Mouse (Mus musculus) intestine, embryonic 15.5 days (tissue): ENCODE measurements around the gene Cfap299. TPM values are rescaled to one million over a fixed set of nuclear protein-coding genes. Genes with fewer than 3 reads are reported as not detected.

Source experiments
- ATAC-seq: fragments of 200-750 bp; cut with Nextera tagmentation; 2 replicates; pipeline ENCODE4 v1.8.0; 2017; ENCODE audit warnings: moderate TSS enrichment, moderate library complexity
- H3K27ac ChIP-seq: fragments of 300-500 bp; sonication (generic); 2 replicates; pipeline ENCODE4 v1.5.1; 2015; ENCODE audit warnings: mild to moderate bottlenecking, inconsistent platforms
- H3K27me3 ChIP-seq: fragments of 300-500 bp; sonication (generic); replicated peaks from 2 replicates; pipeline ENCODE4 v1.6.1; 2015; ENCODE audit warnings: inconsistent platforms
- H3K36me3 ChIP-seq: fragments of 300-500 bp; sonication (generic); 2 replicates; pipeline ENCODE4 v1.6.1; 2015; ENCODE audit warnings: inconsistent platforms
- H3K4me1 ChIP-seq: fragments of 300-500 bp; sonication (generic); replicated peaks from 2 replicates; pipeline ENCODE4 v1.6.1; 2015; ENCODE audit warnings: inconsistent platforms
- H3K4me2 ChIP-seq: fragments of 300-500 bp; sonication (generic); replicated peaks from 2 replicates; pipeline ENCODE4 v1.6.1; 2015; ENCODE audit warnings: mild to moderate bottlenecking, inconsistent platforms
- H3K4me3 ChIP-seq: fragments of 300-500 bp; sonication (generic); replicated peaks from 2 replicates; pipeline ENCODE4 v1.5.1; 2015; ENCODE audit warnings: inconsistent platforms
- H3K9ac ChIP-seq: fragments of 300-500 bp; sonication (generic); 2 replicates; pipeline ENCODE4 v1.6.1; 2015; ENCODE audit warnings: inconsistent platforms
- H3K9me3 ChIP-seq: fragments of 300-500 bp; sonication (generic); 2 replicates; pipeline ENCODE4 v1.6.1; 2016; ENCODE audit warnings: inconsistent platforms
- whole genome bisulfite sequencing: fragments of 180-500 bp; shearing (Covaris S2); methylation state at CpG from one replicate; pipeline ENCODE4 v1.1.7; 2015; 5-methylcytosine and 5-hydroxymethylcytosine counted together
- polyA plus RNA-seq: library from polyadenylated mRNA; unstranded; fragments of >200 nt; fragmentation: Nextera tagmentation; extraction: Ambion mirVana; gene quantifications from 2 replicates; pipeline ENCODE4 v1.2.1, GENCODE M21; 2015

The Cfap299 gene
- polyA plus RNA-seq, 1 experiment from 2014 or later = 0.46 TPM

DNA sequence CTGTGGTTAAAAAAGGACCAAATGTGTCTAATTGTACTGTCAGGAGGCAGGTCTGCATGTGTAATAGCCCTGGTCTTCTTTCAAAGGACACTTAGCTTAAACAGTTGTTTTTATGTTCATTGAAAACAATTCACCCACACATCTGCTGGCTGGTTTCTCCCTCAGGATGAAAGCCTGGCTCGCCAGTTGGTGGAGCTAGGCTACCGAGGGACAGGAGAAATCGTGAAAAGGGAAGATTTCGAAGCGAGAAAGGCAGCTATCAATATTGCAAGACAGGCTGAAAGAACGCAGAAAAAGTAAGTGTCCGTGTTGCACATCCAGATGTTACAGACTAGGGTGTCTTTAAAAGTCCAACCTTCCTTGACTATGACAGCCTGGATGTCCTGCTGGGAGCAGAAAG is 17.0 kb downstream of the Cfap299 start:
- Histone ChIP-seq H3K9ac (no peak overlapping the region), H3K27ac (no peak overlapping the region), H3K4me2 (no peak overlapping the region), H3K9me3 (no peaks in the 10 kb centered on the region), H3K4me3 (no peak overlapping the region), H3K4me1 (no peaks in the 10 kb centered on the region), H3K36me3 (no peaks in the 10 kb centered on the region), H3K27me3 (no peaks in the 10 kb centered on the region)
- 66% methylated on average over 7 of the region's 7 CpGs for WGBS
- ATAC-seq = no peak

DNA sequence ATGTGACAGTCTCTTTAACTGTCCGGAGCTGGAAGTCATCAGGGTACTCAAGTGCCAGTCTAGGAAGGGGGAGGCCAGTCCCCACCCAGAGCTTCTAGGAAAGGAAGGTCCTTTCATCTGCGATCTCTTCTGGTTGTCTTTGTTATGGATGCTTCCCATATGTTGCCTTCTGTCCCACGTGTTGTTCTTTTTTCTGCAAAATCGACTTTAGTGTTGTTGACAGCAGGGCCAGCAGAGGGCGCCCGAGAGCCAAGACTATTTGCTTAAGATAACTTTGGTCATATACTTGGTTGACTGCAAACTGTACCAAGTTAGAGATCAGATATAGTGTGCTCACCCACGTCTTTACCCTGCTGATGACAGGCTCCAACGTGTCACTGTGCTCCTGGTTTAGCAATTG is 19.5 kb downstream of the Cfap299 start:
- Histone ChIP-seq H3K4me3 (no peak overlapping the region), H3K36me3 (no peaks in the 10 kb centered on the region), H3K9ac (no peak overlapping the region), H3K4me2 (no peak overlapping the region), H3K4me1 (no peaks in the 10 kb centered on the region), H3K27ac (no peak overlapping the region), H3K9me3 (no peaks in the 10 kb centered on the region), H3K27me3 (no peaks in the 10 kb centered on the region)
- peak; percentile 72 for ATAC-seq
- WGBS = 10% methylated on average over 8 of the region's 8 CpGs

DNA sequence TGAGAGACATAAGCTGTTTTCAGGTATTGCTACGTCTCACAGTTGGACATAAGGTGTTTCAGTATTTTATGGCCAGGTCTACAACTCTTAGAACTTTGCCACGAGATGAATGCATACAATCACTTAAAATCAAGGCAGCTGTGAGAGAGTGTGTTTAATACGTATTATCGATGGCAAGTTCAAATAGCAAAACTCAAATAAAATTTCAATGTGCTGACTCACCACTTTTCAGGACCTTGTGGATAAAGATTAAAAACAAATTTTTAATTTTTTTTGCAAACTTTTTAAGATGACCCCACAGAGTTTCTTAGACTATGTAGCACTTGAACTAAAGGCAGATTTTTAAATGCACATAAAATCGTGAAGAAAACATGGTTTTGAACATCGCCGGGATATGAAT is 30.8 kb downstream of the Cfap299 start:
- 88% methylated on average over 7 of the region's 7 CpGs for WGBS
- Histone ChIP-seq H3K9ac (no peak overlapping the region), H3K4me3 (no peak overlapping the region), H3K27ac (no peak overlapping the region), H3K4me2 (no peak overlapping the region), H3K9me3 (no peaks in the 10 kb centered on the region), H3K27me3 (no peaks in the 10 kb centered on the region), H3K36me3 (no peaks in the 10 kb centered on the region), H3K4me1 (no peaks in the 10 kb centered on the region)
- ATAC-seq = no peak

DNA sequence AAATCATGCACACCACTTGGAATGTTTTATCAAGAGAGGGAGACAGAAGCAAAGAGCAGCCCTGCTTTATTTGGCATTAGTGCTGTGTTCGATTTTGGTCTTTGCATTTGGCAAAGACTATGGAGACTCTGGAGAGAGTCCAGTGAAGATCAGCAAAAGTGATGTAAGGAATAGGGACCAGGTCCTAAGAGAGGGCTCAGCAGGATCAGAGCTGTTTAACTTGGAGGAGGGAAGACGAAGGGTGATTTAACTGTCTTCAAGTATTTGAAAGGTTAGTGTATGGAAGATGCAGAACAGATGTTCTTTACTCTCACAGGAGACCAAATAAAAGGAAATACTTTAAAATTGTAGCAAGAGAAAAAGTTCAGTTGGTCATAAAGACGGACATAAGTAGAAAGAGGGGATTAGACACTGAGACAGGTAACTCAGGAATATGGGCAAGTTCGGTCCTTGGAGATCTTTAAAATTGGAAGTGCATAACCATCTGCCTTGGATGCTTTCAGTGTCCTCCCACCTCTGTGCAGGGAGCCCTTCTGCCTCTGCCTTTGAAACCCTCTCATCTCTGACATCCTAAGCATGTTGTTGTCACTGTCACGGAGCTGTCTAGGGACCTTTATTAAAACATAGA is 31.8 kb downstream of the Cfap299 start:
- 71% methylated on average over 5 of the region's 5 CpGs for WGBS
- Histone ChIP-seq H3K36me3 (no peaks in the 10 kb centered on the region), H3K4me2 (no peak overlapping the region), H3K4me1 (no peaks in the 10 kb centered on the region), H3K9me3 (no peaks in the 10 kb centered on the region), H3K27me3 (no peaks in the 10 kb centered on the region), H3K9ac (no peak overlapping the region), H3K27ac (no peak overlapping the region), H3K4me3 (no peak overlapping the region)
- no peak for ATAC-seq

DNA sequence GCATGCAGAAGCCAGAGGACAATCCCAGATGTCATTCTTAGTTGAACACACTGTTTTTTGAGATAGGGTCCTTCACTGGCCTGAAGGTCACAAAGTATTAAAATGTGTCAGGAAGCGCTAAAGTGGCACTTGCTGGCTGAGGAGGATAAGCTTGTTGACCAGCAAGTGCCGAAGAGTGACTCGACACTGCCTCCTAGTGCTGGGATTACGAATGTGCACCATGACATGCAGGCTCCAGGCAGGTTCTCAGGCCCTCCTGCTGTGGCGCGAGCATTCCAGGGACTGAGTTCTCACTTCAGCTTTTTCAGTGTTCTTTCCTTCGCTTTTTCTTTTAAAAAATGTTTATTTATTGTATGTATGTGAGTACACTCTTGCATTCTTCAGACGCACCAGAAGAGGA is 34.3 kb downstream of the Cfap299 start:
- H3K9ac ChIP-seq = no peak overlapping the region
- no peaks in the 10 kb centered on the region for H3K36me3 ChIP-seq
- no peaks in the 10 kb centered on the region for H3K27me3 ChIP-seq
- no peak for ATAC-seq
- H3K4me2 ChIP-seq = no peak overlapping the region
- H3K9me3 ChIP-seq = no peaks in the 10 kb centered on the region
- no peak overlapping the region for H3K4me3 ChIP-seq
- no peaks in the 10 kb centered on the region for H3K4me1 ChIP-seq
- 62% methylated on average over 8 of the region's 8 CpGs for WGBS
- no peak overlapping the region for H3K27ac ChIP-seq

DNA sequence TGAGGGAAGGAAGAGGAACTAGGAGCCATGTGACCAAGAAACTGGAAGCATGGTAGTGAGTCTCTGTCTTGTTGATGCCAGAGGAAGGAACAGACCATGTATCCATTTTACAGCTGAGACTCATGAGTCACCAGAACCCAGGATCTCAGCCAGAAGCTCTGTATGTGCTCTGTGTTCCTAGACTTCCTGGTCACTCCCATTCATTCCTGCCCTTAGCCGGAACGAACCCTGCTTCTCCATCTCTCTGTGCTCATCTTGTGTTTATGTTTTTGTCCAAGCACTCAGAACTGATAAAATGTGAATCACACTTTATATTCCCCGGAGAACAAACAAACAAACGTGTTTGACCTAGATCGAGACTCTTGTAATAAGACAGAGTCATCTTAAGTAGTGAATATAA is 36.2 kb downstream of the Cfap299 start:
- no peak overlapping the region for H3K4me3 ChIP-seq
- H3K9me3 ChIP-seq = no peaks in the 10 kb centered on the region
- H3K27ac ChIP-seq = no peak overlapping the region
- 63% methylated on average over 5 of the region's 5 CpGs for WGBS
- no peaks in the 10 kb centered on the region for H3K4me1 ChIP-seq
- H3K9ac ChIP-seq = no peak overlapping the region
- H3K36me3 ChIP-seq = no peaks in the 10 kb centered on the region
- no peak overlapping the region for H3K4me2 ChIP-seq
- ATAC-seq = no peak
- H3K27me3 ChIP-seq = no peaks in the 10 kb centered on the region

DNA sequence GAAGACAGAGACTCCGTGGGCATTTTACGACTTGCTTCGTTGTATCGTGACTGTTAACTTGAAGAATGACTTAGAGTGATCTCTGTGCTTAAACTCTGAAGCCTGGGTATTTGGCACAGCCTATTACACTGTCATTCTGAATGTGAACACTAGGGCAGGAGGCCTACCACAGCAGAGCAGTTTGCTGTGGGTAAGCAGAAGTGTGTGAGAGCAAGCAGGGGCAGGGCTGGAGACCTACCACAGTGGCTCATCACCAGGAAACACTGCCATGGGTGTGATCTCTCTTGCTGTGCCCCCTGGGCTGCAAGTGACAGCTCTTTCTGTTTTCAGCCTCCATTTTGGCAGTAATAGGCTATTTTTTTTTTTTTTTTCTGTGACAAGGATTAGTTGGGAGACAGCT is 39.7 kb downstream of the Cfap299 start:
- no peak for ATAC-seq
- WGBS = 30% methylated on average over 4 of the region's 4 CpGs

DNA sequence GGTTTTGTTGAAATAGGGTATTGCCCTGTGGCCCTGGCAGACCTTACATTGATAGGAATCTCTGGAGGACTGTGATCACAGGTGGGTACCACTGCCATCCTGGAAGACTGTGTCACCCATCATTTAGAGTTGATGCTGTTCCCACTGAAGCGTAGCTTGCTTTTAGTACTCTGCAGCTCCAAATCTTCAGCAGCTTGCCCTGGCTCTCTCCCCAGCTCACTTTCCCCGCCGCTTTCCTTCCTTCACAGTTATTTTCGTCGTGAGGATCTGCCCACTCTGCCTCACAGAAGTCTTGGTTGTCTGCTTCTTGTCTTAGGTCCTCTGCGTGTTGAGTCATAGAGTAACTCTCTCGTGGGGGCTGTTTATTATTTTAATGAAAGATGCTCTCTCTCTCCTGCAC is 40.3 kb downstream of the Cfap299 start:
- ATAC-seq = no peak
- Histone ChIP-seq H3K9me3 (no peaks in the 10 kb centered on the region), H3K4me3 (no peak overlapping the region), H3K4me1 (no peaks in the 10 kb centered on the region), H3K36me3 (no peaks in the 10 kb centered on the region), H3K9ac (no peak overlapping the region), H3K4me2 (no peak overlapping the region), H3K27ac (no peak overlapping the region), H3K27me3 (no peaks in the 10 kb centered on the region)
- WGBS = 64% methylated on average over 7 of the region's 7 CpGs

More for the DNA sequence above, 39.7 kb downstream of the Cfap299 start:
- H3K4me3 ChIP-seq = no peak overlapping the region
- H3K4me1 ChIP-seq = no peaks in the 10 kb centered on the region
- no peaks in the 10 kb centered on the region for H3K27me3 ChIP-seq
- H3K27ac ChIP-seq = no peak overlapping the region
- H3K4me2 ChIP-seq = no peak overlapping the region
- H3K9me3 ChIP-seq = no peaks in the 10 kb centered on the region
- H3K36me3 ChIP-seq = no peaks in the 10 kb centered on the region
- no peak overlapping the region for H3K9ac ChIP-seq

DNA sequence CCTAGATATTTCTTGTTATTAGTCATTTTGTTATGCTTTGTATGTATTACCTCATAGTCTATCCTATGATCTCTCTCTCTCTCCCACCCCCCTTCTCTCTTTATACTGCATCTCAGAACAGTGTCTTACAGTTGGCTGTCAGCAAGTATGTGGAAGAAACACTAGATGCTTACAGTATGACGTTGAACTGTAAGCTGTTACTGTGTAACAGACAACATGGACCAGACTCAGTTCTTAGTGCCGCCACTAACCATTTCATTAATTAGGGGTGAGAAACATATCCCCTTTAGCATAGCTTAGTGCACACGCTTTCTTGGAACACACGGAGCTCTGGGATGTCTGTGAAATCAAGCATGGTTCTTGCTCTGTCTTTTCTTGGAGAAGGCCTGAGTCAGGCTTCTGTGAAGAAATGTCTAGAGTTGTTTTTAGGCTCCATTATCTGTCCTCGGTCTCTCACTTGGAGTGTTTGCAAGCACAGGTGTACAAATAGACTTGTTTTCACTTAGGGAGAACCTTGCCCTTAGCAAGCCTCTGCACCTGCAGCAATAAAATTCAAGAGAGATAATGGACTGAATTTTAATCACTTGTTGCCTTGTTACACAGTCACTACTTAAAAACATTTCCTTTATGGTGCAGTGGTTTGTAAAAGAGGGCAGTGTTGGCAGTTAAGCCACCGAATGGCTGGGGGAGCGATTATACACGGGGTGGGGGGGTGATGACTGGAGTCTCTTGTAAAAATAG is 47.1 kb downstream of the Cfap299 start:
- no peaks in the 10 kb centered on the region for H3K9me3 ChIP-seq
- H3K36me3 ChIP-seq = no peaks in the 10 kb centered on the region
- no peak overlapping the region for H3K4me3 ChIP-seq
- H3K27me3 ChIP-seq = no peaks in the 10 kb centered on the region
- WGBS = 63% methylated on average over 8 of the region's 8 CpGs
- no peak overlapping the region for H3K27ac ChIP-seq
- peak; percentile 93 for ATAC-seq
- H3K4me1 ChIP-seq = no peaks in the 10 kb centered on the region
- no peak overlapping the region for H3K4me2 ChIP-seq
- H3K9ac ChIP-seq = no peak overlapping the region

DNA sequence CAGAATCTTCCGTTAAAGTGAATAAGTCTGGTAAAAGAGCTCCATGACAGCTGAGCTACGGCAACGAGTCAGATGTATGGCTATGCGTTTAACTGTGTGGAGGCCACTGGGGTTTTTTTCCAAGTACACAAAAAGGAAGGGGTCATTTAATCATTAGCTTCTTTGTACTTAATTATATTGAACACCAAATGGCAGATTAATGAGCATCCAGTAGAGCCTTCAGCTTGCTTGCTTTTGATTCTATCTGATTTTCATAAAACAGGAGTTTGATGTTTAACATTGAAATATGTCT is 47.6 kb downstream of the Cfap299 start:
- no peak overlapping the region for H3K27ac ChIP-seq
- WGBS = 42% methylated on average over 4 of the region's 4 CpGs
- no peak for ATAC-seq

DNA sequence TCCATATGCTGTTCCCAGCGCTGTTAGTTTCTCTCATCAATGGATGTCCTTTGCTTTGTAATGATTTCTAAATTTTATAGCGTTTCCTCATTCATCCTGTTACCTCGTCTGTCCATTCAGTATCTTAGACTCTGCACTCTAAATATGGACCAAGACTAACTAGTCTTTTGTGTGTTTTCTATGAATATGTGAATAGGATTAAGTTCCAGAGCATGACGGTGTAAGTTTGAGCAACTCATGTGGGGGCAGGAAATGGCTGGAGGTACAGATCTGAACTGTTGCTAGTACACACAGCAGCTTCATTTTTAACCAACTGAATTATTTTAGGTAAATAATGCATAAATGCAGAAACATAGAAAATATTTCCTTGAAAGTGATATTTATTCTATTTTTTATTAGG is 51.3 kb downstream of the Cfap299 start:
- no peaks in the 10 kb centered on the region for H3K27me3 ChIP-seq
- 88% methylated on average over 4 of the region's 4 CpGs for WGBS

More for the DNA sequence above, 47.6 kb downstream of the Cfap299 start:
- Histone ChIP-seq H3K9ac (no peak overlapping the region), H3K4me2 (no peak overlapping the region), H3K27me3 (no peaks in the 10 kb centered on the region), H3K4me1 (no peaks in the 10 kb centered on the region), H3K4me3 (no peak overlapping the region), H3K36me3 (no peaks in the 10 kb centered on the region), H3K9me3 (no peaks in the 10 kb centered on the region)

DNA sequence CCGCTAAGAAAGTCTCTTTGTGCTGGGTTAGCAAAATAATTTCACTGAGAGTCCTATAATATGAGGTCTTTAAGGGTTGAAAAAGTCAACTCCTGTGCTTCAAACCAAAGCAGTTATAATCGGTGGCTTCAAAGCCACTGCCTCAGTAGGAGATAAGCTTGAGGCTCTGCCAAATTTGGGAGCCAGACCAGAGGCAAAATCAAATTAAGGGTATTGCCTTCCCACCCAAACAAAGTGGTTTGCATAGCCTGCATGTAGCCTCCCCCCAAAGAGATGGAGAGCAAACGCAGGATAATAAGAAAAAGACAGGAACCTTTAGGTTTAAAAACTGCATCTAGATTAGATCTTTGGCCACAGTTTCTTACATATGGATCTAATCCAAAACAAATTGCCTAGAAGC is 58.0 kb downstream of the Cfap299 start:
- 68% methylated on average over 3 of the region's 3 CpGs for WGBS
- Histone ChIP-seq H3K4me1 (no peaks in the 10 kb centered on the region), H3K4me2 (no peak overlapping the region), H3K9me3 (no peaks in the 10 kb centered on the region), H3K4me3 (no peak overlapping the region), H3K9ac (no peak overlapping the region), H3K27me3 (no peaks in the 10 kb centered on the region), H3K36me3 (no peaks in the 10 kb centered on the region), H3K27ac (no peak overlapping the region)
- ATAC-seq = no peak

More for the DNA sequence above, 51.3 kb downstream of the Cfap299 start:
- Histone ChIP-seq H3K9me3 (no peaks in the 10 kb centered on the region), H3K9ac (no peak overlapping the region), H3K4me1 (no peaks in the 10 kb centered on the region), H3K4me3 (no peak overlapping the region), H3K4me2 (no peak overlapping the region), H3K27ac (no peak overlapping the region), H3K36me3 (no peaks in the 10 kb centered on the region)
- ATAC-seq = no peak

DNA sequence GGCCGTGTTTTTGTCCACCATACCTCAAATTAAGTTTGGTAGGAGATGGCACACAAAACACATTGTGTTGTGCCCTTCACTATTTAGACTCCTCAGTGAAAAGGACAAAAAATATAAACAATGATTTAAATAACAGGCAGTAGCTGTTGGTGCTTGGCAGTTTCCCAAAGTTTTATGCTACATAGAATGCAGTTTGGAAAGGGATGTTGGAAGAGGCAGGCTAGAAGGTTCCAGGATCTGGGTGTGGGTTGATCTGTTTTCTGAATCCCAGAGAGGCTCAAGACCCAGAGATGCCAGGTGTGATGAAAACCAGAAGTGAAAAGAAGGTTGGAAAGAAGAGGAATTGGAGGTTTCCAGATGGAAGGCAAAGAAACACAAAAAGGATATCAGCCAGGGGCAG is 73.1 kb downstream of the Cfap299 start:
- 0 out of 2 replicates have a peak, but pooled peaks cover 3% of the 10 kb centered on the region for H3K4me1 ChIP-seq
- no peaks in the 10 kb centered on the region for H3K36me3 ChIP-seq
- H3K9ac ChIP-seq = no peak overlapping the region
- H3K9me3 ChIP-seq = no peaks in the 10 kb centered on the region
- H3K4me3 ChIP-seq = no peak overlapping the region
- 67% methylated on average over 1 of the region's 1 CpGs for WGBS
- peak overlapping the region; percentile 22; the same call in 1 of the 2 replicates for H3K27ac ChIP-seq
- H3K27me3 ChIP-seq = no peaks in the 10 kb centered on the region
- H3K4me2 ChIP-seq = no peak overlapping the region
- ATAC-seq = no peak
